Mouse (Mus musculus) erythroblast, embryonic 14.5 days (primary cell): ENCODE measurements around the gene Slc16a11.

Source experiments
- GATA1 ChIP-seq: IDR thresholded peaks from 2 replicates; pipeline ENCODE4 v1.6.1; 2012; ENCODE audit warnings: low read length, inconsistent platforms, mixed read lengths
- TAL1 ChIP-seq: IDR thresholded peaks from 3 replicates; pipeline ENCODE4 v1.6.1; 2012; ENCODE audit warnings: low read length, inconsistent platforms, mixed read lengths

- TF ChIP-seq GATA1 (no peak), TAL1 (no peak)
These were observed 1.9 kb upstream of the Slc16a11 start for GRCm38 (mm10) chr11:70210681-70211080.
